Mouse (Mus musculus): ENCODE results near the gene Iqcc.

Iqcc gene

DNA sequence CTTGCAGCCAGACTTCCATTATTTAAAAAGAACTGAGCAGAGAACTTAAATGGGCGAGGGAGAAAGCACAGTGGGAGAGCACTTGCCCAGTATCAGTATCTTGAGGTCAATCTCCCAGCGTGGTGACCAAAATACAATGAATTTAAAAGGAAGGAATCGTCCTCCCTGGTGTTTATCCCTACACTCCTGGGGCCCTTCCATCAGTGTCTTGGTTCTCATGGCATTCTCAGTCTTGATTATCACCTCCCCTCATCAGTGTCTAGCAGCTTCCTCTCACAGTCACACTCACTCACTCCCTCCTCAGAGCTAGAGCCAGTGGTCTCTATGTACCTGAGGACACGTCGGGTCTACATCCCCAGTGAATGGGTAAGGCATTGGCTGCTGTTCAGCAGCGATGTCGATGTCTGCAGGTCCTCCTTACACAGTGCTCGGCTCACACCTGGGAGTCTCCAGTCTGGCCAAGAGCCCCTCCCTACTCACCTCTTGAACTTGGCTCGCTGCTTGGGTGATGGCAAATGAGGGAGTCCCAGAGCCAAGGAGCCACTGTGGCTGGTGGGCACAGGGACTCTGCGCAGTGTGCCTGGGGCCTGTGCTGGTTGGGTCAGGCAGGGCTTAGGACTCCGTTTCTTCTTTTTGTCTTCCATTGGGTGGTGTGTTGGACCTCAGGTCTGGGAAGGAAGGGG is 3.4 kb upstream of the Iqcc start:
- ATAC-seq (ENCODE audit: low TSS enrichment): no peak

DNA sequence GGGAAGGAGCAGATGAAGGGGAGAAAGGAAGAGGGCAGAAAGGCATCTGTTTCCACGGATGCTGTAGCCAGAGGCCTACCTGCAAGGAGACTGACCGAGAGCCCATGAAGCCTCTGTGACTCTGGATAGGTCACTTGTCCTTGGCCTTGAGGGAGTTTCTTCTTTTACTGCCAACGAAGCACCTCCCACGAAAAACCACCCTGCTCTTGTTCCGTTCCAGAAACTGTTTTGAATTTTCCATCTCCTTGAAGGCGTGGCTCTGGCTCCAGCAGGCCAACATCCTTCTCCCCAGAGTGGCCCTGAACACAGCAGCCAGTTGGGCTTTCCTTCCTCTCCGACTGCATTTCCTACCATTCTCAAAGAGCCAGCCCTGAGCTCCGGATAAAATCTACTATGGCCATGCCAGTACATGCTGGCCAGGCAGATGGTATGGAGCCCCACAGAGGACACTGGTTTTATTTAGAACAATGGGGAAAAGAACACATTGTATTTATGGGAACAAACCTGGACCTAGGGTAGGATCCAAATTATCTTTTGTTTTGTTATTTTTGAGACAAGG is 2.5 kb upstream of the Iqcc start:
- ATAC-seq (ENCODE audit: low TSS enrichment): no peak

DNA sequence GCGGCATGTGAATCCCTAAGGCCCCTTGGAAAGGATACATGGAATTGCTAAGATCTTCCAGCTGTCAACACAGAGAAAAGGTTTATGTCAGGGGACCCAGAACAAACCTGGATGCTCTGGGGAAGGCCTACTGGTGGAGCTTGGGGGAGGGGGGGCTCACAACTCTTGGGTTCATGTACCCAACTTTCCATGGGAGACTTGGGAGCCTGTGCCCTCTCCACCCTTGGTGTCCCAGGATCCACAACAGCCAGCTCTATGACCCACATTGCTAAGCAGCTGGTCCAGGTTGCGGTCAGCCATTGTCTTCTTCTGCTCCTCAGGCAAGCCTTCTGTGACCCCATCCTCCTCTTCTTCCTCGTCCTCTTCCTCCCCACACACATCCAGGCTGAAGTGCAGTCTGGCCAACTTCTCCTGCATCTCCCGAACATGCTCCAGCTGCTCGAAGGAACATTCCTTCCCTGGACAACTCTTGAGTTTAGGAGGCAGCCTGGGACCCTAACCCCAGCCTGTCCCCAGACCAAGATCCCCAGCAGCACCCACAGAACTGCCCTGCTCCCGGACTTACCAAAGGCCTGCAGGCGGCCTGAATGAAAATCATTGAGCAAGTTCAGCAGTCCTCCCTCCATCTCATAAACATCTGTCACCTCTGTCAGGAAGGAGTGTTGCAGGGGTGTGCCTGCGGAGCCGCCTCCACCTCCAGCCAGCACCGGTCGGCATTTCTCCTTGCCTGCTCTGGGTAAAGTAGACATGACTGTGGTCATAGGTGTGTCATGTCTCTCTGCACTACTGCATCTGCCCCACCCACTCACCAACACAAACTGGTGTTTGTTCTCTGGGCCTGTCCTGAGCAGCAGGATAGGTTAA is 1.8 kb upstream of the Iqcc start:
- ATAC-seq (ENCODE audit: low TSS enrichment): no peak

DNA sequence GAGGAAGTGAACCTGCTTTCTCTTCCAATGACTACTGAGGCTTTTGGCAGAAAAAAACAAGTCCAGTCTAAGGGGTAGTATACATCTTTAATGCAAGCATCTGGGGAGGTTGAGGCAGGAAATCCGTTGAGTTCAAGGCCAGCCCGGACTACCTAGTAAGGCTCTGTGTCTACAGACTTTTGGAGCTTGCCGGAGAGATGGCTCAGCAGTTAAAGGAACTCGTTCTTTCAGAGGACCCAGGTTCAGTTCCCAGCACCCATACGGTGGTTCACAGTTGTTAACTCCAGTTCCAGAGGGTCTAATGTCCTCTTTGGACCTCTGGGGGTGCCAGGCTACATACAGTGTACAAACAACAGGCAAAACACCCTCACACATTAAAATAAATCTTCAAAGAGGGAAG is 868 bp downstream of the Iqcc start:
- ATAC-seq (ENCODE audit: low TSS enrichment): no peak

DNA sequence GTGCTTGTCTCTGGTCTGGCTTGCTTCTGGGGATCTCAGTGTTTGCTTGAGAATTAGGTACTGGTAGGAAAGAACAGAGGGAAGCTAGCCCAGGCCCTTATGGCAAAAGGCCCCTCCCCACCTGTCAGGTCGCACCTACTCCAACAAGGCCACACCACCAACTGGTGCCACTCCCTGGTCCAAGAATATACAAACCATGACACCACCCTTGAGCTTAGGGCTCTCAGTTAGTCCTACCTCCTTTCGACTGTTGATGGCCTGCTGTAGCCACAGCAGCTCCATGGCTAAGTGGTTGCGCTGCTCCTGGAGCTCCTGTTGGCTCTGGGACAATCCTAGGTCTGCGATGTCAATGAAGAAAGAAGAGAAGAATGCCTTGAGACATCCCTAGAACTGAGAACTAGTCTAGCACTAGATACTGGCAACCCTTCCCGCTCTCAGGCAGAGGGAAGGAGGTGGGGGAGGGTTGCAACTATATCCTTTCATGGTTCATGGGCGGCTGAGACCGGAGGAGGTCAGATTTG is 1.7 kb downstream of the Iqcc start:
- no peak for ATAC-seq (ENCODE audit: low TSS enrichment)

DNA sequence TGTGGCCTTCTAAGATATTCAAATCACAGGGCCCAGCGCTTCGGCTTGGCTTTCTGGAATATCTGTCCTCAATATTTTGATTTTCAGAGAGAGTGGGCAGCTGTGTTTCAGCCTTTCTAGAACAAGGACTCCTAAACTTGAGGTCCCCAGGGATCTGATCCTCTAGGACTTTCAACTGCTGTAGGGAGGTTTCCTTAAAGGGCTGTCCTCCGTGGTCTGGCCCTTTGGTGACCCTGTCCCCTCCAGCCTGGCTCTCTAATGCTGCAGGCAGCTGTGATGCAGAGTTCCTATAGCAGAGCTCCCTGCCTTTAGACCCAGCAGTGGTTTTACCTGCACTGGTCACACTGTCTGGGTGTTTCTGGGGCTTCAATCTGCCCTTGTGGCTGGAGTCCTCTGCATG is 2.3 kb downstream of the Iqcc start:
- ATAC-seq (ENCODE audit: low TSS enrichment): no peak

DNA sequence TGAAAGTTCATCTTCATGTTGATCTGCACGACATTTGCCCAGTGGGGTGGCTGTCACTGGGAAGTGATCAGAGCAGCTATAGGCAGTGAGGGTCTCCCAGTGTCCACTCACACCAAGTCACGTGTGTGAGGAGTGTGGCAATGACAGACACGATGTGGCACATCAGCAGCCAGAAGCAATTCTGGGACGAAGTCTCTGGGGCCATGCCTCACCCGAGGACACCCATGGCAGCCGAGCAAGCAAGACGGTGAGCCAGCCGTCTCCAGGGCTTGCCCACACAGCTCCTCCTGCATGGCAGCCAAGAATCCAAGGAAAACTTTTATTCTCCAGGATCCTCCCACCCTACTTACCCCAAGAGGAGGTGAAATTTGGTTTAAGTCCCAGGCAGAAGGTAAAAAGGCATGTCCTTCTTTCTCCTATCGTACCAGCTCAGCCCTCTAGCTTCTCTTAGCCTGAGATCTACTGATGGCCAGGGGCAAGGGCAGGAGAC is 3.1 kb downstream of the Iqcc start:
- peak; percentile 22; the same call in 1 of the 2 replicates for ATAC-seq (ENCODE audit: low TSS enrichment)

DNA sequence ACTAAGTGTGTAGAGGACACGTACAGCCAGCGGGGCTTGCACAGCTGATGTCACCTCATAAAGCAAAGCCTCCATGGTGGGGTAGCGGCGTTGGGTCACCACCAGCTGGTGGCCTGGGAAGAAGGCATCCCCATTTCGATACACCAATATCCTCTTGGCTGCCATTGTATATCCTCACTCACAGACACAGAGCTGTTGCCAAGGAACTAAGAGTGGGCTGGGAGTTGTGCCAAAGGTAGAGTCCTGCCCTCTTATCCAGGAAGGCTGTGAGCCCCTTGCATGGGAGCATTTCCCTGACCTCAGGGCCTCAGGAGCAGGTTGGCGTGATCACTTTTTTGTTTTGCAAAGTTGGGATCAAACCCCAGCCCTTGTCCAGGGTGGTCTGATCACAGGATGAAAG is 4.8 kb downstream of the Iqcc start, which contains the start of gene Dcdc2b:
Gene Dcdc2b (minus strand): TSS at position 165 of the 400 bp plus-strand sequence.
- no peak for ATAC-seq (ENCODE audit: low TSS enrichment)

DNA sequence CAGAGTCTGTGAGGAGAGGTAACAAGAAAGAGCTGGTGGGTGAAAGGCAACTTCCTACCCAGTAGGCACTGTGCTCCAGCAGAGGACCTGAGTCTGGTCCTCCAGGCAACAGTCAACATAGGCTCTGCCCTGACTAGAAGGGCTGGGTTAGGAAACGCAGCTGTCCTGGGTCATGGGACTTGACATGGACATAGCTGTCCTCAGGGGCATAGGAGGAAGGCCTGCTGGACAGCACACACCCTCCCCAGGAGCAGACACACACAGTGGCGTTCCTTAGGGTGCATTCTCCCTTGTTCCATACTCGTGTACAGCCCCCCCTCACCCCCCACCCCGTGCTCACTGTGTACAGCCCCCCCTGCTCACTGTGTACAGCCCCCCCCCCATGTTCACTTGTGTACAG is 8.4 kb downstream of the Iqcc start:
- ATAC-seq (ENCODE audit: low TSS enrichment): no peak

DNA sequence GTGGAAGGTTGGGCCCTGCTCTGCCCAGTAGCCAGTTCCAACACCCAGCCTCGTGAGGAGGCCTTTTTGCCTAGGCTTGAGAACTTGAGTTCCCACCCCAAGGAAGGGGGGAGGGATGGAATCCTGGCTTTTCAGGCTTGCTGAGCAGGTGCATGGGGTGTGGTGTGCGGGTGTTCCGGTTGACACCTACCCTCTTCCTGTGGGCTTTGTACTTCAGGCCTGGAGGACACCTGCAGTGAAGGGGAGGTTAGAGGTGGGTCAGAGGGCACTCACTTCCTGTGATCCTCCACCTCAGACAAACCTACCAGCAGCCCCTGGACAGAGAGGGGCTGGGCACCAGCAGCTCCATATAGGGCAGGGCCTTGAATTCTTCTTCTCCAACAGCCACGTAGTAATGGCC is 8.9 kb downstream of the Iqcc start:
- no peak for ATAC-seq (ENCODE audit: low TSS enrichment)

DNA sequence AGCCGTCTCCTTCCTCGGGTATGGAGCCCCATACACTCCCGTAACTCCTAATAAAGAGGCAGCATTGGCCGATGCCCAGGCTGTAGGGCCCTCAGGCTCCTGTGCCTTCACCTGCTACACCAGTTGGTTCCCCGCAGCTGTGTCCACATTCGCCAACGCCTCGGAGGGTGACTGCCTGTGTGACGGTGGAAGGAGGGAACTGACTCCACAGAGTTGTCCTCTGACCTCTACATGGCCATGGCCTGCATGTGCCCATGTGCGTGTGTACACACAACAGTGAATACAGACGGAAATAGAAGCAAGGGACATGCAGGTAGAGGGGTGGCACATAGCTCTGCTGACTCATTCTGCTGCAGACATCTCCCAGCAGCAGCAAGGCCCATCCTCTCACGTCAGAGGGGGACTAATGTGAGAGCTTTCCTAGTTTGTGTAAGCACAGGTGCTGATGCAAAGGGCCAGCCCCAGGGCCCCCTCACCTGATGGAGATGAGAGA is 9.7 kb downstream of the Iqcc start:
- peak; percentile 13 for ATAC-seq (ENCODE audit: low TSS enrichment)

DNA sequence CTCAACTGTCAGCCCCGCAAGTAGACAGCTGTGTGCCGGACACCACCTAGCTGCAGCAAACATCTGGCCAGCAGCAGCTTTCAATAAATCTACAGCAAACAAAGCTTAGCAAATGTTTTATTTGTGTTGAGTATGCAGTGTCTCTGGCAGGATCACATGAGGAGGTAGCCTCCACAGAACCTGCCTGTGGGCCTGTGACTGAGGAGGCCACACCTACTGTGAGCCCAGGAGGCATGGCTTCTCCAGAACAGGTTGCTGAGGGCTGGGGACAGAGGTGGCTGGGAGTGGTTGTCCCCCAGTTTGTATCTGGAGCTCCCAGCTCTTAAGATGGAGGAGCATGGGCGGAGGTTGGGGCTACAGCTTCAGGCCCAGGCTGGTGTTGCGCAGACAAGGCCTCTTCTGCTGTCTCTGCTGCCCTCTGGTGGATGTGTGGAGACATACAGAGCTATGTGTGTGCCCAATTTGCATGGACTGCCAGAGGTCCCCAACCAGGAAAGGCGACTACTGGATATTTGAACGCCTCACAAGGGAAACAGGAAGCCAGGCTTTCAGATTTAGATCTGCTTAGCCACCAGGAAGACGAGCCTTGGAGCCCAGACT is 10.4 kb downstream of the Iqcc start:
- ATAC-seq (ENCODE audit: low TSS enrichment): peak; percentile 83

DNA sequence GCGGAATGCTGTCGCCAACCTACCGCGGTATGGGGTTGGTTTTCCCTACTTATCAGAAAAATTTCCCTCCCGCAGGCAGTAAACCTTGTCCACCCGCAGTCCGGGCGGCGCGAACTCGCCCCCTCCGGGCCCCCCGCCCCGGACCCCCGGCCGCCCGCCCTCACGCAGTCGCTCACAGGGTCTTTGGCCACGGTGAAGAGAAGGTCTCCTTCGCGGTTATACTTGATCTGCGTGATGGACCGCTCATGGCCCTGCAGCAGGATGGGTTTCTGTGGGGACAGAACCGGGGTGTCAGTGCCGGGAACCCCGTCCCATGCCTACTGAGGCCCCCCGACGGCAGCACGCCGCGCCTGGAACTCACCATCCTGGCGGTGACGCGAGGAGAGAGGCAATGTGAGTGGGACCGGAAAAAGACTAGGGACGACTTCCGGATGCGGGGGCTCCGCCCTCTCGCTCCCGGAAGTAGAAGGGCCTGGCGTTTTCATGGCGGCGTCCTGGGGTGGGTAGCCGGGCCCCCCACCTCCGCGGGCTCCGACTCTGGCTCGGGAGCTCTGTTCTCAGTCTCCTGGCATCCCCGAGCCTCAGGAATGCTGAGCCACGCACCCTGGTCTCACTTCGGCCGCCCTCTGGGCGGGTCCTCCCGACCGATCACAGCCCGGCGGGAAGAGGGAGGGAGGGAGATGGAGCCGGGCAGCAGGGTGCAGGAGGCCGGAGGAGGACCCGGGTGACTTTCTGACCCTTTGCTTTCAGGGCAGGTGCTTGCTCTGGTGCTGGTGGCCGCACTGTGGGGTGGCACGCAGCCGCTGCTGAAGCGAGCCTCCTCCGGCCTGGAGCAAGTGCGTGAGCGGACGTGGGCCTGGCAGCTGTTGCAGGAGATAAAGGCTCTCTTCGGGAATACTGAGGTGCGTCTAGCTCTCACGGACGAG is 18.4 kb downstream of the Iqcc start, which contains the start of the genes Eif3i and Tmem234:
Gene Eif3i (minus strand): TSS at position 416 of the 926 bp plus-strand sequence.
Gene Tmem234 (plus strand): TSS at position 436 of the 926 bp plus-strand sequence.
- ATAC-seq (ENCODE audit: low TSS enrichment): peak; percentile 98

DNA sequence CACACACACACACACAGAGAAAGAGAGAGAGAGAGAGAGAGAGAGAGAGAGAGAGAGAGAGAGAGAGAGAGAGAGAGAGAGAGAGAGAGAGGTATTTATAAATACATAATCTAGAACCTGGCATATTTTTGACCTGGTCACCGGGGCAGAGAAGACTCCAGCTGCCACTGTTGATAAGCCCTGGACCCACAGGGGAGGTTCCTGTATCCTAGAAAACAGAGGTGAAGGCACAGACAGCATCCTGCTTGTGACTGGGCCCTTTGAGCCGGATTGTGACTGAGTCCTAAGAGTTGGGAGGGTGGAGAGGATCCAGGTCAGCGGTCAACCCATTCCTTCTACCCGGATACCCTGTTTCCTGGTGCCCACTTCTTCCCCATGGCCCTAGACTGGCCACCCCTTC is 30.0 kb downstream of the Iqcc start:
- no peak for ATAC-seq (ENCODE audit: low TSS enrichment)

DNA sequence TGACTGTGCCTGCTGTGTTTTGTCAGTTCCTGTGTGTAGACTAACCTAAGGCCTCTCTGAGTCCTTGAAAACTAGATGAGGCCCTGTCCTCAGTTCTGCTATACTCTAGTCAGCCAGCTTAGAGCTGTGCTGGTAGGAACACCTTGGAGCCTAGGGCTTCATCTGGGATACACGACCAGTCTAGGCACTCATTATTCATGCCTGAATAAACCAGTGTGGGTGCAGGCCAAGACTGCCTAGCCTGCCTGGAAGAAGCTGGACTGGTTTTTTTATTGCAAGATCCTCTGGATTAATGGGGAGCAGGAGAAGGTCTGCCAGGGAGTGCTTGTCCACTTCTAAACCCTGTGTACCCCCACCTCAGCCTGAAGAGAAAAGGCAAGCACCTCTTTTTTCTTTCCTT is 32.0 kb downstream of the Iqcc start:
- ATAC-seq (ENCODE audit: low TSS enrichment): no peak

DNA sequence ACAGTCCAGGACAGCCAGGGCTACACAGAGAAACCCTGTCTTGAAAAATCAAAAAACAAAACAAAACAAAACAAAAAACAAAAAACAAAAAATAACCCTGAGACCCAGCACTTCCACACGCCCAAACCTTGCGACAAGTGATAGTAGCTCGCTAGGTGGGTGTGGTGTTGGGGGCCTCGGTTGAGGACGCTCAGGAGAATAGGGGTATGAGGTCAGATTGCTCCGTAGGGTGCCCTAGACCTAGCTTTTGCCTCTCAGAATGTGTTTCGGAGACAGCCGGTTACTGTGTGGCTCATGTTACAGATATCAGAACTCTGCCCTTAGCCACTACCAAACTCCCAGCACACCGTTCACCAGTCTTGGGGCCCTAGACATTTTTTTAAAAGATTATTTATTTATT is 33.1 kb downstream of the Iqcc start:
- ATAC-seq (ENCODE audit: low TSS enrichment): no peak

DNA sequence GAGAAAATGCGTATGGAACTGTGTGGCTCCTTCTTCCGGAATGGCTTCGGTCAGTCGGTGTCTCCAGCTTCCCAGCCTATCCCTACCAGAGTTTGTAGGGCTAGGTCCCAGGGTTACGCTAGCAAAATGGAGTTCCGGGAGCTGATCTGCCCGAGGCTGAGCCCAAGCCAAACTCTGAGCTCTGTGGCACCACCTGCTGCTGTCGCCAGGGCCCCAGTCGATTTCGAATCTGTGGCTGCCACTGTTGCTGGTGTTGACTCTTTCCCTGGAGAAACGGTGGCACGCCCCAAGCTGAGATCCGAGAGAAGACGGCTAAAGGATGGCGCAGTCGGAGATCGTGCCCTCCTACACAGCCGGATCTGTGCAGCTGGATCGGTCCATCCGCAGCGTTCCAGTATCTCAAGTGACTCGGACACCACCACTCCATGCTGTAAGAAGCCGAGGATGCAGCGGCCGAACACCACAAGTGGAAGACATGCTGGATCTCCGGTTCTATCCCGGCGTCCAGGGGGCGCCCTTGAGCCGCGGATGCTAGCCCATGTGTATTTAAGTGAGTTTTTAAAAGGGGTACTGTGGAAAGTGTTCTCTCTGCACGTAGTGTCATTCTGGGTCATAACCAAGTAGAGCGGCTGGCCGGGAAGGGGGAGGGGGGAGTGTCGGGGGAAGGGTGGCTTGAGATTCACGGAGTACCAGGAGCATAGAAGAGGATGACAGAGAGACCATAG is 33.9 kb downstream of the Iqcc start:
- peak; percentile 80 for ATAC-seq (ENCODE audit: low TSS enrichment)

DNA sequence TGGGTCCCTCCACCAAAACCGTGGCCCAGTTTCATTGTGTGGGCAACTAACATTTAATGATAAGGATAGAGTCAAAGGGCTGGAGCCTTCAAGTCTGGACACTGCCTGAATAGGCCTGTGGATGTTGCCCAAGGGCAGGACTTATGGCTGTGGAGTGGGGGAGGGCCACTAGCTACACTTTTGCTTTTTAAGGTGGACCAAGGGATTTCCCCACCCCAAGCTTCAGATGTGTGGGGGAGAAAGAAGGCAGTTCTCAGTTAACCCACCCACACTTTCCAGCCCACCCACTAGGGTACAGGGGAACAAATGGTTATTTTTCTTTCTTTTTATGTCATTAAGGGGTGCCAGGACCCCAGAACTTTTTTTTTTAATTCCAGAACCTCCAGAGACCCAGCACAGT is 34.5 kb downstream of the Iqcc start:
- ATAC-seq (ENCODE audit: low TSS enrichment): no peak

DNA sequence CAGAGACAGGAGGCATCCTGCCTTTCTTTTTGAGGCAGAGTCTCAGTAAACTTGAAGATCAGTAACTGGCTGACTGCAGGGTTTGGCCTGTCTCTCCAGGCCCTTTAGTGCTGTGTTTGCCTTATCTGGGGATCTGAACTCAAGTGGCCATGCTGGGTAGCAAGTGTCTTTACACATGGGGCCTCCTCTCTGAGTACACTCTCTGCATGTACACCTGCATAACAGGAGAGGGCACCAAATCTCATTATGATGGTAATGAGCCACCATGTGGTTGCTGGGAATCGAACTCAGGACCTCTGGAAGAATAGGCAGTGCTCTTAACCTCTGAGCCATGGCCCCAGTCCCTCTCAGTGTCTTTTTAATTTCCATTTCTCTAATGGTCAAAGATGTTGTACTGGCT is 36.6 kb downstream of the Iqcc start:
- ATAC-seq (ENCODE audit: low TSS enrichment): no peak

DNA sequence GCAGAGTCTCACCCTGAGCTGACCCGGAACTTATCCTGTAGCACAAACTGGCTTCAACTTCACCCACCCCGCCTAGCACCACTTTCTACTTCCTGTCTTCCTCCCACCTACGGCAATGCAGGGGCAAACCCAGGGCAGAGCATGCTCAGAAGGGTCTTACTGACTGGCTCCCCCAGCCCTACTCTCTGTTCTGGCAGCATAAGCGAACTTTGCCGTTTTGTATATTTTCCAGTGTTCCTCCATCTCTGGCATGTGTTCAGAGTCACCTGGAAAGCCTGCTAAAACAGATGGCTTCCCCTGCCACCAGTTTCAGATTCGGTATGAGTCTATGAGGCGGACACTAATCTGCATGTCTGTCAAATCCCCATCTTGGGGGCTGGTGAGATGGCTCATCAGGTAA is 38.6 kb downstream of the Iqcc start:
- ATAC-seq (ENCODE audit: low TSS enrichment): no peak

All from frontal cortex, adult (tissue).